Mouse (Mus musculus): ENCODE data around the gene Gstm2.

The Gstm2 gene

GRCm38 (mm10) chr3:107941261-107941660, 45.0 kb downstream of the Gstm2 start:
- no peak for DNase-seq (ENCODE audit: low read depth)

DNA sequence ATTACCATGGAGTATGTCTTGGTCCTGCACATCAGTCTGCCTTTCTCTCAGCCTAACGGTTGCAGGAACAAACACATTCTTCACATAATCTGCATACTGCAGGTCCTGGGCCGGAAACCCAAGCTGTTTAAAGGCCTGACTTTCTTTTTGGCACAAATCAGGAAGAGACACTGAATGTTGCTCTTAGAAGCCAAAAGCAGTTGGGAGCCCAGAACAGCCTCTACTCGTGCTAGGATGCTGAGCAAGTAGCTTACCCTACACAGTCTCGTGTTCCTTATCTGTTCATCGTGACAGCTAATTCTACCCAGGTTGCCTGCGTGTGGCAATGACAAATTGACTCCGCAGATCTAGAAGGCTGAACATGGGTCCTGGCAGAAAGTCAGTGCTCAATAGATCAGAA, 45.7 kb downstream of the Gstm2 start:
- no peak for DNase-seq (ENCODE audit: low read depth)

DNA sequence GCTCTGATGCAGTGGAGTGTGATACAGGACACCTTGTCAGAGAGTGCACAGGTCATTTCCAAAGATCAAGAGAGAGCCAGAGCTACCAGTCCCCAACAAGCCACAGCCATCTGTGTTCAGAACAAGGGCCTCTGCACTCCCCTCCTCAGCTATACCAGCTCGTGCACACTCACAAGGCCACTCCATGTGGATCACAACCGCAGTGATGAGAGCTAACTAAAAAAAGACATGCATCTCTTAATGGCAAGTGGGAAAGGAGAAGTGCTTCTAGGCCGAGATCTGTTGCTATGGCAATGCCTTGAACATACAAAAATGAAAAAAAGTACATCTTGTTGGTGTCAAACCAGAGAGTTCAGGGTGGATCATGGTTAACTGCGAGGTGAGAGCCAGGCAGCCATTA, 46.4 kb downstream of the Gstm2 start:
- DNase-seq (ENCODE audit: low read depth): no peak

GRCm38 (mm10) chr3:107939403-107939802, 46.9 kb downstream of the Gstm2 start:
- DNase-seq (ENCODE audit: low read depth): peak; percentile 52

- no peak for DNase-seq (ENCODE audit: low read depth)
Observed at GRCm38 (mm10) chr3:107935888-107936287, 50.4 kb downstream of the Gstm2 start.

GRCm38 (mm10) chr3:107935268-107935667, 51.0 kb downstream of the Gstm2 start:
- DNase-seq (ENCODE audit: low read depth): no peak

DNA sequence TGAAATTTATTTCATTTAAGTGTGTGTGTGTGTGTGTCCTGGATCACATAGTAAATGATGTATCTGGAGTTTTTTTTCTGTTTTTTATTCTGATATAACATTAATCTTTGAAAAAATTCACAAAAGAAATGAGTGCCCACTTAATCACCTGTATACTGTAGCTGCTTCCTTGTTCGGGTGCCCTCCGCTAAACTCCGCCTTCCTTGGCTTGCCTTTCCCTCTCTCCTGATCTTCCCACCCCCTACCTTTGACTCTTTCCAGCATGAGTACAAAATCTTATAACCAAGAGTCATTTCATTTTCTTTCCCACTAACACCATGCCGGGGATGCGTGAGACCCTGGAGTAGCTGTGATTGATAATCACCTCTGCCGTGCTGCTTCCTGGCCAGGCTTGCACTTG, 54.1 kb downstream of the Gstm2 start:
- DNase-seq (ENCODE audit: low read depth): no peak
